Mouse (Mus musculus) A20 (cell line): ENCODE measurements at regions not wholly inside any gene's neighbourhood (a gene's known extent, or its start where the extent isn't known, plus 50 kb on each side); places are given as distances from the start of the nearest gene placed in this dataset.

Experiments used
- DNase-seq: peaks from one replicate; pipeline ENCODE4 v3.0.0-alpha.2; 2011; ENCODE audit warnings: low read depth, low spot score

DNA sequence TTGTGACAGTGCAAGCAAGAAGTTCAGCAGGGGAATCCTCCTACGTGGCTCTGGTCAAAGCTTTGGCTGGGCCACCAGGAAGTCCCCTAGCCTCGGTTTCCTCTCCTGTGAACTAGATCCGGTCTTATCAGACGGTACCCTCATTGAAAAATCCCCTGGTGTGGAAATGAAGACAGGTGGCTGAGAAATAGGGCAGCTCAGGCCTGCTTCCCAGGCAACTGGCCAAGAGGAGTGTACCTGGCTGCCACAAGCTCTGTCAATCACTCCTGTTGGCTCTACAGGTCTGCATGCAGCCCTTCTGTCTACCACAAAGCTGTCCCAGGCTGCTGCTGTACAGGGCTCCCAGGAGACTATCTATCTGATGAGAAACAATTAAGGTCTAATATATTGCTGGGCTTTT, 146.1 kb upstream of the Cxcr4 start:
- peak; percentile 29 for DNase-seq

DNA sequence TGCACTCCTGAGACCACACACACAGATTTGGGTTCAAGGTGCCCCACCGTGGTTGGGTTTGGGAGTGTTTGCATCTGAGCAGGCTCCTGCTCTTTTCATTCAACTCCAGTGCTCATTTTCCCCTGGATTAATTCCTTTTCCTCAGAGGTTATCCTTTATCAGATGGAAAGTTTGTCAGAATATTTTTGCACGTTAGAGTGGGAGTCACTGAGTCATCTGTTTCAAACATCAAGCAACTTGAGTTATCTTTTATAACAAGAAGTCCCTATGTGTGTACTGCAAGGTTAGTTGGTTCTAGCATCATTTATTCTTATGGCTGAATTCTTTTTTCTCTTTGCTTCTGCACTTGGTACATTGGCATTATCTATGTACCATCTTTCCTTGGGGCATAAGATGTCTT, 142.8 kb upstream of the Cxcr4 start:
- DNase-seq = no peak

DNA sequence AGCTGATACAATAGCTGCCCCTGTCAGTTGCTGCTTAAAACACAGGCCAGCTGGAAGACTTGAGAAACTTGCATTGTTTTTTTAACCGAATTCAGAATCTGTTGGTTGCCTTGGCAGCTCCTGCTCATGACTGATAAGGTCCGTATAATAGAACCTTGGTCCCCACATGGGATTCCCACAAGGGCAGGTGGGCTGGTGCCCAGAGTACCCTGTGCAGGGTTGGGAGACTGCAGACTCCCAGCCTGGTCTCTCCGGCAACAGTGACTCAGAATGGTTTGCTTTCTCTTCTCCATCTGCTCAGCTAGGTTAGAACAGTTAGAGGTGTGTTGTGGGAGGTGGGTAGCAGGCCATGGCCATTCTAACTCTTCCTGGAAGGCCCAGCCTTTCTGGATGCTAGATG, 139.4 kb upstream of the Cxcr4 start:
- DNase-seq = no peak

DNA sequence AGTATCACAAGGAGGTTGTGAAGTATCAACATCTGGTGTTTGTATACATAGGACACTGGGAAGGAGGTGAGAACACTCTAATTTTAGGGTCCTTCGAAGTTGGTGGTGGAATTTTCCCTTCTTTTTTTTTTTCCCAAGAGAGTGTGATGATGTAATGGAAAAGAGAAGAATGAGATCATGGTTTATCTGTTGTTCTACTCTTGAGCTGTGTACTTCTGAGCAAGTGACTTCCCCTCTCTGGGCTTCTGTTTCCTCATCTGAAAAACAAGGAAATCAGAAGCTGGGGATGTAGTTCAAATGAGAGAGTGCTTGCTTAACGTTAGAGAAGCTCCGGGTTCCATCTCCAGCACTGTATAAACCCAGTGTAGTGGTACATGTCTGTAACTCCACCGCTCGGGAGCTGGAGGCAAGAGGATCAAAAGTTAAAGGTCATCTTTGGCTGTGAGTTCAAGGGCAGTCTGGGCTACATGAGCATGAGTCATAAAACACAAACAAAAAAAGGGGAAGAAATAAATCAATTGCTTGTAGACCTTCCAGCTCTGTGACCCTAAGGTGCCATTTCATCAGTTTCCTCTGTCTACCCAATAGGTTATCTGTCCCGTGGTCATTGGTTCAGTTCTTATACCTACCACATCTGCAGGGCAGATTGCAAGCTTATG, 132.5 kb upstream of the Cxcr4 start:
- DNase-seq = no peak

DNA sequence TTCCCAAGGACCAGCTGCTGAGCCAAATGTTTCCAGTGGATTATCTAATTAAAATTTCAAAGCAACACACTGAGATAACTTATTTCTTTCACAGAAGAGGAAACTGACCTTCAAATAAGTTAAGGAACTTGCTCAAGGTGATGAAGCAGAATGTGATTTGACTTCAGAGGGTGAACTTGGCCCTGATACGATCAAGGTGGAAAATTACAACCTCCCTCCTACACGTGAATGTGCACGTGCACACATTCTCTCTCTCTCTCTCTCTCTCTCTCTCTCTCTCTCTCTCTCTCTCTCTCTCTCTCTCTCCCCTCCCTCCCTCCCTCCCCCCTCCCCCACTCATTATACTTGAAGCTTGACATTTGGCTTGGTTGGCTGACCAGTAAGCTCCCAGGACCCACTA, 131.8 kb upstream of the Cxcr4 start:
- no peak for DNase-seq

DNA sequence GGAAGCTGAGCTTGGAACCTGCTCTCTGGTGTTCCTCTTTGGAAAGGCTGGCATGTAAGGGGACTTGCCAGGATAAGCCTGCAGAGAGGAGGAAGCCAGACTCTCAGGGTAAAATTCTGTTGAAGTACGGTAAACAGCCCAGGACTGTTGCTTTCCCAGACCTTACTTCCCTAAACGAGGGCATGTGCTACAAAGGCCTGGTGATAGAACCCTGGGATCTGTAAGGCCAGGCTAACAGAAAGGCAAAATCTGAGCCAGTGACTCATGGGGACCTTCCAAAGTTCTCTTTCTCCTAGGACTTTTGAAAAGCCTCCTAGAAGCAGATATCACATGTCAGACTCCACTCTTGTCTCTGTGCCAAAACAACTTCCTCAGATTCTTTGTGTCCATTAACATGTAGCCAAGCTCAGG, 130.0 kb upstream of the Cxcr4 start:
- no peak for DNase-seq

DNA sequence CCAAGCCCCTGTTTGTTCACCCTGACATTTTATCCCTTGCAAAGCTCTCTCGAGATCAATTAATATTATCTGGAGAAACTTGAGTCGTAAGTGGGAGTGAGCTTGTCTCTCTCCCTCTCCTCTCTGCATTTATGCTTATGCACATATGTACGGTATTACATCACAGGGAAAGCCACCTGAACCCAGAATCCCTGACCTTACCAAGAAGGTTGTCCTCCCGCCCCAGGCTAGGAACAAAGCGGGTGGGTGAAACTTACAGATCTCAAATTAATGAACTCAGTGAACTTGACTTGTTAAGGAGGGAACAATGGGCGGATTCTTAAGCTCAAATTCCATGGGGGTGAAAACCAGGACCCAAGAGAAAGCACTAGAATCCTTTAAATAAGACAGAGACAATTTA, 122.8 kb upstream of the Cxcr4 start:
- no peak for DNase-seq

DNA sequence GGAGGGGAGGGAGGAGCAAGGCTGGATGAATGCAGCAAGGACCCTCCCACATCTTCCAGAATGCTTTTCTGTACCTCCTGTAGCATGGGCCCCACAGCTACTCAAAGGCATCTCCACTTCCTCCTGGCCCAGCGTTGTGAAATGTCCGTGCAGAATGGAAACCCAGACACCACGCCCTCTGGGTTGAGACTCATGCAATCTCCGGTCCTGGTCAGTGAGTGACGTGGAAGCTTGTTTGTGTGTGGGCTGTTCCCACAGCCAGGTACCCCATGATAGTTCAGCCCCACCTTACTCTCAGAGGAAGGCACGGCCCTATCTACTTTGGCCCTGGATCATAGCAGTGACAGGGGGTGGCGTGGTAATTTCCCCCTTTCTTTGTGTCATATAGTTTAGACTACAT, 120.8 kb upstream of the Cxcr4 start:
- DNase-seq = no peak

DNA sequence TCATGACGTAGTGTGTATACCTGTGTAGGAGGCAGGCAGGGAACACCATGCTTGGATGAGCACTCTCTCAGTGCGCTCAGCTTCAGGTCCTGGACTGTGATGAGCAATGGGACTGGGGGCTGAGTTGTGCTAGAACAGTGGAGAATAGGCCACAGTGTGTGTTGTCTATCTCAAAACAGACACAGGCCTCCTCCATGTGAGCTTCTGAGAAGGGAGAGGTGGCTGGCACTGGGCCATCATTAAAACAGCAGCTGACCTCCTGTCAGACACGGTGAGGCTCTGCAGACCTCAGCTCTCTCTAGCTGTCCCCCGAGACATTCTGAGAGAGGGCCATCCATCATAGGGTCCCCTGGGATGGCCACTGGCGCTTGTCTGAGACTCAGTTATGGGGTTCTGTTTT, 119.0 kb upstream of the Cxcr4 start:
- DNase-seq = peak; percentile 56

DNA sequence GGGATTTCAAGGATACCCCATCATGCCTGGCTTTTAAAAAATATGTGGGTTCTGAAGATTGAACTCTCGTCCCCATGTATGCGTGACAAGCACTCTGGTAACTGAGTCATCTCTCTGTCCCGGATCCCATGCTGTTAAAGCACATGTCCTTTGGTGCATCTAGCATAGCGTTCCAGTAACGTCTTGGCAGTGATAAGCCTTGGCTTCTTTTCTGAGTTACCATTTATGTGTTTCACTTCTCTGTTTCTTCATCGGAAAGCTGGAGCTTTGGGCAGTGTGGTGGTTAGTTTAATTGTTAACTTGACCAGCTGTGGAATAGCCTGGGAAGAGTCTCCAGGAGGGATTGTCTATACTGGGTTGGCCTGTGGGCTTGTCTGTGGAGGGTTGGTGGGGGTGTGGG, 115.7 kb upstream of the Cxcr4 start:
- no peak for DNase-seq

DNA sequence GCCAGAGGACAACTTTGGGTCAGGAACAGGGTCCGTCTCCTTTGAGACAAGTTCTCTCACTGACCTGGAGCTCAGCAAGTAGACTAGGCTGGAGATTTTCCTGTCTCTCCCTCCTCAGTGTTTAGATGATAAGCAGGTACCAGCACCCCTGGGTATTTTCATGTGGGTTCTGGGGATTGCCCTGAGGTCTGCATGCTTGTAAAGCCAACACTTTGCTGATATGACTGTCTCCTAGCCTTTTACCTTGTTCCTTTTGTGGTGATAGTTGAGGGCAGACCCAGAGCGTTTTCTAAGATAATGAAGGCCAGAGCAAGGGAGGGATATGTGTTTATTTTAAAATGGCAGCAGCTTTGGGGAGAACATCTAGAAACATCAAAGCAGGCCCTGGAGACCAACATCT, 114.1 kb upstream of the Cxcr4 start:
- DNase-seq = no peak

DNA sequence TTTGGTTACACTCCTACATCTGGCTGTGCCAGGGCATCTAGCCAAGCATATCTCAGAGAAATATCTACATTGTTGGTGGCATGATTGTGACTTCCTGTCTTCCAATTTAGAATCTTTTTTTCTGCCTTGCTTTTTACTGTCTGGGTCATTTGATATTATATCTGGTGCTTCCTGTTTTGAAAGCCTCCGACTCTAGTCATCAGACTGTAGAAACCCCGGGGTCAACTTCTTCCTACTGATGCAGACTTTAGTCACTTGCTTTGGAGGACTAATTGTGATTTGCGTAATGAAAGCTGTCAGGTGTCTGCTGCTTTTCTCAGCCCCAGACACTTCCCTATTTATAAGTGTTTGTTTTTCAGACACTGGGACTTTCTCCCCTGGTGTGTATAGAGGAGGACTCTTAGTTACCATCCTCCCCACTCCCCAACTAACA, 113.0 kb upstream of the Cxcr4 start:
- peak; percentile 90 for DNase-seq

DNA sequence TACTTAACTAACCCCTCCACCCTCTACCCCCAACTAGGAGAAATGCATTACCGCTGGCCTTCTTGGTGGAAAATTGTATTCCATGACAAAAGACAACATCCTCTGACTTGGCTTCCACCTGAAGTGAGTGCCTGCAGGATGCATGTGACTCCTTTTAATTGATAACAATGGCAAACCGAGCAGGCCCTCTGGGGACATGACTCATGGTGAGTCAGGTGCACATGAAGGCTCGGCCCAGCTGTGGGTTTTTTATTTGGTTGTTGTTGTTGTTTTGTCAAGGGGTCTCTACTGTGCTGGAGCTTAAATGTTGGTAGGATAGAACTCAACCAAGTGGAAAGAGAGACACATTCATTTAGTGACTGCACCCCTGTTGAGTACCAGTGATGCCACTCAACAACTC, 109.2 kb upstream of the Cxcr4 start:
- peak; percentile 68 for DNase-seq

DNA sequence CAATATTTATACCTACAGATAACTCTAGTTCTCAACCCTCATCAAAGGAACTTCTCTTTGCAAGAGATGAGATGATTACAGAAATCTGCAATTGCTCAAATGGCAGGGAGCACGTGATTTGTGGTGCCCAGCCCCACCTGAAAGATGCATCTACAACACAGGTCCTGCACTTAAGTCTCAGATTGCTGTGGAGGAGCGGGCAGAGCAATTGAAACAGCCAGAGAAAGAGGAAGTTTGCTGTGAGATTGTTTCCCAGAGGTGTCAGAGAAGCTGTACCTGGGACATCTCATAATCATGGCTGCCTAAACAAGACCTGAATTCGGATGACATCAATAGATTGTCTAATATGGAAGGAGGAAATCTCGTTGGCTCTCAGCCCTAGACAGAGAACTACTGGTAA, 105.9 kb upstream of the Cxcr4 start:
- no peak for DNase-seq

DNA sequence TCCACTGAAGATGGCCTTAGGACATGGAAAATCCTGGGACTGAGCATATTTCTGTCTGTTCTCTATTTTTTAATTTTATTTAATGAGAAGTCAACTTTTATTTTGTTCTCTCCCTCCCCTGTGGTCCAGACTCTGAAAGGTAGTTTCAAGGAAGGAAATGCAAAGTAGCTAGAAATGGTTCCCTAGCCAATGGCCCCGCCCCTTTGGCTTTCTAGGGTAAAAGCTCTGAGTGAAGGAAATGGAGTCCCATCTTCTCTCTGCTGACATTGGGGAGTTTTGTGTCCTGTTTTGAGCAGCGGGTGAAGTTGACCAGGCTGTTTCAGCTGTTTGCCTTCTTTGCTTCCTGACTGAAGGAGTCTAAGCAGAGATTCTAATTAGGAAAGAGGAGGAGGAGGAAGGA, 103.8 kb upstream of the Cxcr4 start:
- DNase-seq = no peak

DNA sequence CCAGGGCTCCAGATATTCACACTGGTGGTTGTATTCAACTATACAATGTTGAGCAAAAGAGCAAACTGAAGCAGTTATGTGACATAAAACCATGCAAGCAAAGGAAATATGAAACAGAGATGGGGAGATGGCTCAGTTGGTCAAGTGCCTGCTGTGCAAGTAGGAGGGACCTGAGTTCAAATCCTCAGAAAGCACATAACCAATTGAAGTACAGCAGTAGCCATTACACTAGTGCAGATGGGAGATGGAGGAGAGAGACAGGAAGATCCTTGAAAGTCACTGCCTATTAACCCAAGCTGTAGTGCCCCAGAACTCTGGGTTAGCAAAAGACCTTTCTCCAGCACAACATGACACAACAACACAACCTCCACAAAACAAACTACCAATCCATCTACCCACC, 100.7 kb upstream of the Cxcr4 start:
- DNase-seq = no peak

DNA sequence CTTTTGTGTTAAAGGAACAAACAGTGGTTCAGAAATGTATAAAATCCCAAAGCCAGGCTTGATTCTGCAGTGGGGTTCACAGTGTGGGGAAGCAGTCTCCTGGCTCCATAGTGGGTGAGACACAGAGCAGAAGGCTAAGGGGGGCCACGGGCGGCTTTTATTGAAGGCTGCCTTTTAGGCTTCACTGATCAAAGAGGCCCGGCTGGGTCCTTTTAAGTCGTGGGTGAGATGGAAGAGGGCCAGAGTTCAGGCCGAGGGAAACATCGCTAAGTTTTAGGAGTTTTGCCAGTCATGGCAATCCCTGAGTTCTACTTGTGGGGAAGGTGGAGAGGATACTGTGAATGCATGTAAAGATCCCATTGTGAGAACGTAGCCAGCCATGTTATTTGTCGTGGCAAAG, 100.2 kb upstream of the Cxcr4 start:
- DNase-seq = no peak

DNA sequence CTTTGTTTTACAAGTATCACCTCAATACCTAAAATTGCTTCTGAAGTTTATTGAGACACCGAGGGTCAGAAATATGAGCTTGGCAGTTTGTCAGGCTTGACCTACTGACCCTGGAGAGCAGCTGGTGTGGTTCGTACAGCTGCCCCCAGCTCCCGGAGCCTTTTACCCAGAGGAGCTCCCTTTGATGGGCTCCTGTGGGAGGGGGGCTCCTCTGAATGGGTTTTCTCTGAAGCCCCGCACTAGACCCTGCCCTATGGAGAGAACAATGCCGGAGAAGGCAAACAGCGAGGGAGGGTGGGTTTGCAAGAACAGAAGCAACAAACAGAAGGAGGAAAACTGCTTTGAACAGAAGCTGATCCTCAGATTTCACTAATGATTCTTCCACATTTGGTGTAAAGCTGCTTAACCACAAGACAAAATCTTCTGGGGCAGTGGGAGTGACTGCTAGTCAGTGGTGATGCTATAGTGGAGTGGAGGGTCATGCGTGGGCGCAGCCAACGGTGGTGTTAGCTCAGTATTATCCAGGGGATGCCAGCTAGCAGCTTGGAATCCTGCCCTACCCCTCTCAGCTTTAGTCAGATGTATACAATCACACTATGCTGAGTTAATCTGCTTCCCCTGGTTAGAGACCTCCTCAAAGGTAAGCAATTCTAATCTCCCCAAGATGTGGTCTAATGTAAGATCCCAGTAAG, 95.3 kb upstream of the Cxcr4 start:
- DNase-seq = no peak

DNA sequence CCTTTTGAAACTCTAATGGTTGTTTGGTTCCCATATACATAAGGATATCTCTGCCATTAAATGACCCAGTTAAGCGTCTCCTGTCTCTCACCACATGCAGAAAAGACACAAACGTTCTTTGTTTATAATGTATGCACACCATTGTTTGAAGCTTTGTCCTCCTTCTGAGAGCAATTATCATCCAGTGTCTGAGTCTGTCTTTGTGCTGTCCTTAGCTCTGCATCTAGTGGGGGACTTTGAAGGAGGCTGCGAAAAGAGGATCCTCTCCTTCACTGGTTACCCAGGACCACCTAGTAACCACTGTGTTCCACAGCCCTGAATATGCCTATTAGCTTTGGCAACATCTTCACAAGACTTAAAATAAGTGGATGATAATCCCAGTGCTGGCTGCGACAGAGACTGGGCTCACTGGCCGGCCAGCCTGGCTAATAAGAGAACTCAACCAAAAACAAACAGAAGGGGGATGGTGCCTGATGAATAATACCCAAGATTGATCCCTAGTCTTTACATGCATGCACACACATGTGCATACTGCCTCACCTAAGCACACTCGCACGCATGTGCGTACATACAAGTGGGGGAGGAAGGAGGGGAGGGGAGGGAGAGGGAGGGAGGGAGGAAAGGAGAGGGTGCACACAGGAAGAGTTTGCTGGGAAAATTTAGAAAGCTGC, 93.5 kb upstream of the Cxcr4 start:
- no peak for DNase-seq

DNA sequence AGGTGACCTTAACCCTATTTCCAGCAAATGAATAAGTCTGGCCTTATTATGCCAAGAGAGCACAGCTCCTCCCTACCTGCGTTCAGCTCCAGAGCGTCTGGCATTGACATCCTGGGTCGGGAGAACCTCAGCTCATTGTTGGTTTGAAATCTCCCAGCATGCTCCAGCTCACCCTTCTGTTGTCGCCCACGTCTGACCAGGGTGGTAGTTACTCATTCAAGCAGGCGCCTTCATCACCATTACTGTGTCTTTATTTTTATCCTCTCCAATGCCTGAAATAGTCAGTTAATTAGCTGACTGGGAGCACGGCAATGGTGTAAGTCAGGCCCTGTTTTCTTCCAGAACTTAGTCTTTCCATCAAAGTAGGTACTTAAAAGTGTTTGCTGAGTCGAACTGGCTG, 90.8 kb upstream of the Cxcr4 start:
- no peak for DNase-seq

DNA sequence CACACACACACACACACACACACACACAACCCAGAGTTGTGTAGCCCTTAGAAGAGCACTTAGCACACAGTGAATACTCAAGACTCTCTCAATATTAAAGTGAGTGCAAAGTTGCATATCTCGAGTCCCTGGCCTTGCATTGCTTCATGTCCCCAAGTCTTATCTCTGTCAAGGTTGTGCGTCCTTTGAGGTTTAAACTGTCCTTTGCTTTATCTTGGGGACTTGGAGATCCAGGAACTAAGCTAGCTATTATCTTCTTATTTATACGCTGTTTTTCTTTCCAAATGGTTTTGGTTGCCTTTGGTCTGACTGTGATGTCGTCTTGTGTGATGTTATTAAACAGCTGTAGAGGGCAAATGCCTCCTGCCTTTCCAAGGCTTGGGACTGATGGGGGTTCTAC, 89.2 kb upstream of the Cxcr4 start:
- no peak for DNase-seq

DNA sequence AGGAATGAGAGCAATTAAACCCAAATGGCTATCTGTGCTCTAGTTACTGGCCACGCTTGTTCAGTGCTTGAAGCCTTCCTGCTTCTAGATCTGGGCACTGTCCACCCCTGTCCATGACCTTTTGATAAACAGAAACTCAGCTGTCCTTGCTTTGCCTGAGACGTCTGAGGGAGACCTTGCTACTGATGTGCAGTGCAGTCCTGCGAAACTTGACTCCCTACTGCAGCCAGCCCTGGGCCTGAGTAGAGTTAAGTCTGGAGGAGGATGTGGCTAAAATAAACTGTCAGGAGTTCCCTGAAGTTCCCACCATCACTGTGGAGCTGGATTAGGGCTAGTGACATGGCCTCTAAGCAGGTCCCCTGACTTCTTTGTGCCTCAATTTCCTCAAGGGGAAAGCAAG, 88.4 kb upstream of the Cxcr4 start:
- no peak for DNase-seq

DNA sequence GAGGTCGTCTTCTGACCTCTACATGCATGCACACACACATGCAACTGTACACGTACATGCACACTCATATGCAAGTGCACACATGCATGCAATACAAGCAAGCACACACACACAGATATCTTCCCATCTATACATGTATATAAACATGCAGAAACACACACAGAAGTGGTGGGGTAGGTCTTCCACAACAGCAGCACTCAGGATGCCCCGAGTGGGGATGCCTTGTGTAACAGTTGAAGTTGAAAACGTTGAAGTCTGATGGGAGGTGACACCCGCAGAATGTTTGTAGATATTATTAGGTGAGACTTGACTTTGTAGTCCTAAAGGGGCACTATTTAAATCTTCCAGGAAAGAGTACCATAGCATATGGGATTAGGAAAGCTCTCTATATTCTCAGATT, 87.9 kb upstream of the Cxcr4 start:
- DNase-seq = no peak
